Comparison of ENCODE assay signal across 8 mouse cellular contexts in the genomic region with DNA sequence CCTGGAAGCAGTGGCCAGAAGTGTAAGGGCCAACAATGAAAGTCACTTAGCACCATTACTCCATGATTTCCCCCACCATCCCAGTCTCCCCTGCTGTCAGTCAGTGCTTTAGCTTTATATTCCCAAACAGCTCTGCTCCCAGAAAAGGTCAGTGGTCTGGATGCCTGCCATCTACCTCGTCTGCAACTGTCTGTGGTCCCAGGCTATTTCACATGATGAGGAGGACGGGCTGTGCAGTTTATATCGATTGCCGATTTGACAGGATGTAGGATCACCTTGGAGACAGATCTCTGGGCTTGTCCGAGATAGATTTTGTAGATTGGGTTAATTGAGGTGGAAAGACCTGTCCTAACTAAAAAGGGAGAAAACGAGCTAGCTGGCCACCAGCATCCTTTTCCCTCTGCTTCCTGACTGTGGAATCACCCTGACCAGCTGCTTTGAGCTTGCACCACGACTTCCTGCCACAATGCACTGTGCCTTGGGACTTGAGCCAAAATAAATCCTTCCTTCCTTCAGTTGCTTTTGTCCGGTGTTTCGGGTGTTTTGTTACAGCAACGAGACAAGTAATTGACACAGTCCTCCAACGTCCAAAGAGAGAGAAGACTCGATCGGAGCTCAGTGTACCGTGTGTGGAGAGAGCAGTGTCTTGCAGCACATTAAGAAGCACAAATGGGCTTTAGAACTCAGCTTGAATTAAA. TPM values are rescaled to one million over a fixed set of nuclear protein-coding genes. Genes with fewer than 3 reads are reported as not detected.
DNase-seq lines count a peak whose midpoint lies in the region; ATAC-seq lines count a peak whose summit lies in the region.
"Had no signal": no experiment of that assay in that cellular context is flagged by ENCODE, and none has a peak within 500 bp of the region (broad histone marks: within the 10 kb centered on the region; RNA-seq: fewer than 3 reads in every experiment).

No protein-coding gene starts in this region.

- H3K27ac ChIP-seq in kidney, embryonic 15.5 days: peak overlapping the region; percentile 70
- peak overlapping the region; percentile 56 for H3K27ac ChIP-seq in embryonic facial prominence, embryonic 14.5 days (replicated peaks; ENCODE audit: low read depth, low read length)
- H3K27ac ChIP-seq in liver, embryonic 12.5 days: peak overlapping the region; percentile 60; the same call in 1 of the 2 replicates
- no peak overlapping the region for H3K27ac ChIP-seq in midbrain, embryonic 13.5 days

- no peak for ATAC-seq in kidney, embryonic 15.5 days (replicated peaks; ENCODE audit: low FRiP score)
- no peak for ATAC-seq in embryonic facial prominence, embryonic 14.5 days (ENCODE audit: low read depth)
- ATAC-seq in liver, embryonic 12.5 days: no peak
- ATAC-seq in midbrain, embryonic 13.5 days: no peak
- ATAC-seq: forebrain, postnatal 0 days had no signal

- no peak overlapping the region for H3K4me3 ChIP-seq in kidney, embryonic 15.5 days (replicated peaks)
- H3K4me3 ChIP-seq in embryonic facial prominence, embryonic 14.5 days (ENCODE audit: low read depth, low read length): no peak overlapping the region
- H3K4me3 ChIP-seq in liver, embryonic 12.5 days: no peak overlapping the region
- no peak overlapping the region for H3K4me3 ChIP-seq in midbrain, embryonic 13.5 days (replicated peaks)

- no peak overlapping the region for H3K4me2 ChIP-seq in kidney, embryonic 15.5 days
- H3K4me2 ChIP-seq in embryonic facial prominence, embryonic 14.5 days (ENCODE audit: low read depth, low read length): no peak overlapping the region
- no peak overlapping the region for H3K4me2 ChIP-seq in liver, embryonic 12.5 days
- H3K4me2 ChIP-seq in midbrain, embryonic 13.5 days (replicated peaks): no peak overlapping the region

- H3K9me3 ChIP-seq in kidney, embryonic 15.5 days (replicated peaks): no peaks in the 10 kb centered on the region
- H3K9me3 ChIP-seq in embryonic facial prominence, embryonic 14.5 days (ENCODE audit: control insufficient read depth, low read length): peaks cover 6% of the 10 kb centered on the region; the same call in 1 of the 2 replicates
- H3K9me3 ChIP-seq in liver, embryonic 12.5 days (replicated peaks): no peaks in the 10 kb centered on the region
- H3K9me3 ChIP-seq in midbrain, embryonic 13.5 days: no peaks in the 10 kb centered on the region

- H3K36me3 ChIP-seq in kidney, embryonic 15.5 days: no peaks in the 10 kb centered on the region
- H3K36me3 ChIP-seq in embryonic facial prominence, embryonic 14.5 days (ENCODE audit: control insufficient read depth, insufficient read depth, low read length): 0 out of 2 replicates have a peak, but pooled peaks cover 5% of the 10 kb centered on the region
- H3K36me3 ChIP-seq in liver, embryonic 12.5 days: 0 out of 2 replicates have a peak, but pooled peaks cover 3% of the 10 kb centered on the region
- H3K36me3 ChIP-seq in midbrain, embryonic 13.5 days: no peaks in the 10 kb centered on the region

- peaks cover 45% of the 10 kb centered on the region for H3K27me3 ChIP-seq in kidney, embryonic 15.5 days
- no peaks in the 10 kb centered on the region for H3K27me3 ChIP-seq in embryonic facial prominence, embryonic 14.5 days (replicated peaks; ENCODE audit: control insufficient read depth, insufficient read depth, low read length)
- H3K27me3 ChIP-seq in liver, embryonic 12.5 days (replicated peaks): peaks cover 9% of the 10 kb centered on the region; the same call in 1 of the 2 replicates
- H3K27me3 ChIP-seq in midbrain, embryonic 13.5 days: no peaks in the 10 kb centered on the region; the same call in 1 of the 2 replicates

- peaks cover 35% of the 10 kb centered on the region for H3K4me1 ChIP-seq in kidney, embryonic 15.5 days
- H3K4me1 ChIP-seq in embryonic facial prominence, embryonic 14.5 days (ENCODE audit: control insufficient read depth, insufficient read depth, low read length): peaks cover 37% of the 10 kb centered on the region
- peaks cover 36% of the 10 kb centered on the region for H3K4me1 ChIP-seq in liver, embryonic 12.5 days
- peaks cover 14% of the 10 kb centered on the region for H3K4me1 ChIP-seq in midbrain, embryonic 13.5 days (replicated peaks)

- 36% methylated on average over 14 of the region's 14 CpGs for WGBS in kidney, embryonic 15.5 days
- WGBS in embryonic facial prominence, embryonic 14.5 days: 34% methylated on average over 14 of the region's 14 CpGs
- WGBS in liver, embryonic 12.5 days (ENCODE audit: insufficient replicate concordance): 32% methylated on average over 14 of the region's 14 CpGs
- WGBS in midbrain, embryonic 13.5 days: 53% methylated on average over 14 of the region's 14 CpGs

- H3K9ac ChIP-seq in kidney, embryonic 15.5 days: no peak overlapping the region
- no peak overlapping the region for H3K9ac ChIP-seq in embryonic facial prominence, embryonic 14.5 days (ENCODE audit: low read depth, low read length)
- no peak overlapping the region for H3K9ac ChIP-seq in liver, embryonic 12.5 days
- H3K9ac ChIP-seq in midbrain, embryonic 13.5 days (replicated peaks): no peak overlapping the region
- H3K9ac ChIP-seq: forebrain, postnatal 0 days had no signal

- DNase-seq in kidney, adult 8-10 months: no peak
- peak; percentile 52 for DNase-seq in MN1 (ENCODE audit: low spot score)
- DNase-seq in embryonic facial prominence, embryonic 14.5 days (ENCODE audit: low spot score): no peak
- no peak for DNase-seq in frontal cortex, postnatal 10 days (ENCODE audit: low spot score in 2 of 2)
- DNase-seq: forebrain, postnatal 0 days had no signal

RNA-seq across cellular contexts. Expression of a gene that starts 16.6 kb away (rescaled TPM):
- polyA plus RNA-seq in kidney, embryonic 15.5 days (2015; fragmentation: Nextera tagmentation; extraction: Ambion mirVana): 14.3 and 15.3 TPM in 2 replicates
- 12.0 and 16.5 TPM in 2 replicates for polyA plus RNA-seq in embryonic facial prominence, embryonic 14.5 days (2014; fragmentation: Nextera tagmentation; extraction: Ambion mirVana)
- 3.5 and 3.8 TPM in 2 replicates for polyA plus RNA-seq in liver, embryonic 12.5 days (2016; fragmentation: Nextera tagmentation; extraction: Ambion mirVana)
- polyA plus RNA-seq in midbrain, embryonic 13.5 days (2015; fragmentation: Nextera tagmentation; extraction: Ambion mirVana): 3.9 and 4.0 TPM in 2 replicates
